Mouse (Mus musculus): ENCODE measurements around the gene Ncoa3. TPM values are rescaled to one million over a fixed set of nuclear protein-coding genes. Genes with fewer than 3 reads are reported as not detected.

Ncoa3 gene
- polyA plus RNA-seq, 1 experiment from 2014 or later: 17.4 TPM

DNA sequence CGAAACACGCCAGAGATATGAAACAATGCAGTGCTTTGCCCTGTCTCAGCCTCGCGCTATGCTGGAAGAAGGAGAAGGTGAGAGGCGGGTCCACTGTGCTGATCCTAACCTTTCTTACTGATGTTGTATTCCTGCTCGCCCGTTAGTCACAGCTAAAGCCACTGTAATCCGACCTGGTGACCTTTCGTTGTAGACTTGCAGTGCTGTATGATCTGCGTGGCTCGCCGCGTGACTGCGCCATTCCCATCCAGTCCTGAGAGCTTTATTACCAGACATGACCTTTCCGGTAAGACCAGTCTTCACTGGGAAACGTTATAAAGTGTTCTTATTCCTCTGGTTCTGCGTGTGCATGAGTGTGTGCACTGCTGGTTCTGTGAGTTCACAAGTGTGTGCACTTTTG lies 59.0 kb downstream of the Ncoa3 start:
- Histone ChIP-seq H3K9me3 (no peaks in the 10 kb centered on the region), H3K36me3 (peaks cover 90% of the 10 kb centered on the region), H3K9ac (no peak overlapping the region), H3K4me1 (no peaks in the 10 kb centered on the region), H3K27me3 (no peaks in the 10 kb centered on the region), H3K4me2 (replicated peaks) (no peak overlapping the region), H3K27ac (no peak overlapping the region), H3K4me3 (no peak overlapping the region)
- 81% methylated on average over 17 of the region's 17 CpGs for WGBS
- no peak for ATAC-seq (ENCODE audit: low FRiP score, low read depth)

DNA sequence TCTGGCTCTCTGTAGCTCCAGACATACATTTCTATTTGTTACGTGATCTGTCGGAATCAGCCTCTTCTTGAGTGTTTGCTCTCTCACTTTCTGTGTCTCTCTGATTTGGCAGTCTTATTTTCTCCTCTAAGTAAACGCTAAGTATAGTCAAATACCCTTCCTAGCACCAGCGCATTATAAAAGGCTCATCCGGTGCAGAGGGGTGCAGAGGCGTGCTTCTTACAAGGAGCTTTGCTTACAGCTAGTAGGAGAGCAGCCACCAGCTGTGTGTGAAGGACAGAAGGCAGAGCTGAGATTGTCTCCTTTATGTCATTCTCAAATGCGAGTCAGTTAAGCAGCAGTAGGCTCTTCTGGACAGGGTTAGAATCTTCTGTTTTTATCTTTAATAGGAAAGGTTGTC lies 59.5 kb downstream of the Ncoa3 start:
- H3K4me2 ChIP-seq (replicated peaks): no peak overlapping the region
- H3K9ac ChIP-seq: no peak overlapping the region
- H3K4me3 ChIP-seq: no peak overlapping the region
- peaks cover 93% of the 10 kb centered on the region for H3K36me3 ChIP-seq
- 90% methylated on average over 7 of the region's 7 CpGs for WGBS
- no peak for ATAC-seq (ENCODE audit: low FRiP score, low read depth)
- no peak overlapping the region for H3K27ac ChIP-seq
- no peaks in the 10 kb centered on the region for H3K4me1 ChIP-seq
- no peaks in the 10 kb centered on the region for H3K27me3 ChIP-seq
- H3K9me3 ChIP-seq: no peaks in the 10 kb centered on the region

DNA sequence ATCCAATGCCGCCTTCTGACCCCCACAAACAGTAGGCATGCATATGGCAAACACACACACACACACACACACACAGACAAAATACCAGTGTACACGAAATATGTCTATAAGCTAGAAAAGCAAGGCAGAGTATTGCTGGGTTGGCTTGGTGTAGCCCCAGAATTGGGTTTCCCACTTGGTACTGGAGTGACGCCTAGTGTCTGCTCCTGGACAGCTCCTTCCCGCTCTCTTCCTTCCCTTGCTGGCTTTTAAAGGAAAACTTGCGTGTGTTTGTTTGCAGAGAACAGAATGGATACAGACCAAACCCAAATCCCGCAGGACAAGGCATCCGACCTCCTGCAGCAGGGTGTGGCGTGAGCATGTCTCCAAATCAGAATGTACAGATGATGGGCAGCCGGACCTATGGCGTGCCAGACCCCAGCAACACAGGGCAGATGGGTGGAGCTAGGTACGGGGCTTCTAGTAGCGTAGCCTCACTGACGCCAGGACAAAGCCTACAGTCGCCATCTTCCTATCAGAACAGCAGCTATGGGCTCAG lies 61.6 kb downstream of the Ncoa3 start:
- 90% methylated on average over 14 of the region's 14 CpGs for WGBS

DNA sequence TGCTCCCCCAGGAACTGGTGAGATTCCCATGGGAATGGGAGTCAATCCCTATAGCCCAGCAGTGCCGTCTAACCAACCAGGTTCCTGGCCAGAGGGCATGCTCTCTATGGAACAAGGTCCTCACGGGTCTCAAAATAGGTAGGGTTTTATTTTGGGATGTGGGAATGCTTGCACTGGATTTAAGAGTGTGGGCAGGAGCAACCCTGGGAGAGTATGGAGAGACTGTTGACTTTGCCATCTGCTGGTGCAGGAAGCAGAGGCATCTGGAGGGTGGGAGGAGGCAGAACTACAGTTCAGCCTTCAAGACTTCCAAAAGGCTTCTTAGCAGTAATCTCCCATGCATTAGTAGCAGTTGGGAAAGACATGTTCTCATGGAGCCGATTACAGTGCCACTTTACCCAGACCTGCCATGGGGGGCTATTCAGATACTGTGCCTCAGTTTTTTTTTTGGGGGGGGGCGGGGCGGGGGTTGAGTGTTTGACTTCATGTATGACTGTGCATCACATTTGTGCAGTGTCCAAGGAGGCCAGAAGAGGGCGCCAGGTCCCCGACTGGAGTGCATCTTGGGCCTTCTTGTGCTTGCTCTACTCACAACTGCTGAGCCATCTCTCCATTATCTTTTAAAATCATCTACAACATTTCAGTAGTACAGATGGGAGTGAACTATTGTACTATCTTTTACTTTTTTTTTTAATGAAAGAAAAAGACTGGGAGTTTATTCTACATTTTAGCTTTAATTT lies 67.4 kb downstream of the Ncoa3 start:
- H3K27me3 ChIP-seq: no peaks in the 10 kb centered on the region
- H3K4me3 ChIP-seq: no peak overlapping the region
- no peak overlapping the region for H3K4me2 ChIP-seq (replicated peaks)
- no peak overlapping the region for H3K27ac ChIP-seq
- peaks cover 82% of the 10 kb centered on the region for H3K36me3 ChIP-seq
- no peak for ATAC-seq (ENCODE audit: low FRiP score, low read depth)
- WGBS: 81% methylated on average over 7 of the region's 7 CpGs
- no peaks in the 10 kb centered on the region for H3K9me3 ChIP-seq
- no peak overlapping the region for H3K9ac ChIP-seq
- H3K4me1 ChIP-seq: no peaks in the 10 kb centered on the region

More for the DNA sequence above, 61.6 kb downstream of the Ncoa3 start:
- Histone ChIP-seq H3K27ac (no peak overlapping the region), H3K9me3 (no peaks in the 10 kb centered on the region), H3K27me3 (no peaks in the 10 kb centered on the region), H3K36me3 (peaks cover 90% of the 10 kb centered on the region), H3K4me2 (replicated peaks) (no peak overlapping the region), H3K4me3 (no peak overlapping the region), H3K9ac (no peak overlapping the region), H3K4me1 (no peaks in the 10 kb centered on the region)
- no peak for ATAC-seq (ENCODE audit: low FRiP score, low read depth)

DNA sequence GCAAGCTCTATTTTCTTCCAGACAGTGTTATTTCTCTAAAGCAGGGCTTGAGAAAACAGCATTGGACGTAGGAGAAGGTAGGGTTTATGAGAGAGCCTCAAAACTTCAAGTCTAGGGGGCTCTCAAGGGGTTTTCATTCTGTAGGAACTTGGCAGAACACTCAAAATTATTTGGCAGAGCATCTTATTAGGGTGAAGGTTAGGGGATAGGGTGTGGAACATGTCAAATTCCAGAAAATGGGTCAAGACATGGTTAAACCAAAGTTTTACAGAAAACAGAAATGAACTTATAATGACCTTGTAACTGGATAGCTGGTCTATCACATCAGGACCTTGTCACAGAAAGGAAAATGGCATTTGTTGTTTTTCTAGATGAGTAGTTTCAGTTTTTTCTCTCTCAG lies 69.6 kb downstream of the Ncoa3 start:
- Histone ChIP-seq H3K4me1 (no peaks in the 10 kb centered on the region), H3K27me3 (no peaks in the 10 kb centered on the region), H3K27ac (no peak overlapping the region), H3K4me3 (no peak overlapping the region), H3K4me2 (replicated peaks) (no peak overlapping the region), H3K36me3 (peaks cover 80% of the 10 kb centered on the region), H3K9me3 (no peaks in the 10 kb centered on the region), H3K9ac (no peak overlapping the region)
- 67% methylated on average over 1 of the region's 1 CpGs for WGBS
- no peak for ATAC-seq (ENCODE audit: low FRiP score, low read depth)

DNA sequence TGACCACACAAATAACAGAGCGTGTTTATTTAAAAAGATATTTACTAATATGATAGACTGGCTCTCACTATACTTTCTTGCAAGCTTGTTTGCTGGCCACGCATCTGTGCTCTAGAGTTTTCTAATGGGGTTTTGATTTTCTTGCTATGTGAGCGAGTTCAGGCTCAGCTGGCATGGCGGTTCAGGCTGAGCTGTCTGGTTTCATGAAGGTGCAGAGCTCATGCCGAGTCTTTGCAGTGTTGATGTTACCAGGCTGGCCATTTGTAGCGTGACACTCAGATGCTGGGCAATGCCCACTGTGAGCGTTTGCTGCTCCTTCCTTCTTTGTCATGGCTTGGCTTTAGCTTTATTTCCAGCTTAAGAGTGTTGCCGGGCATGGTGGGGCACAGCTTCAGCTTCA lies 70.0 kb downstream of the Ncoa3 start:
- ATAC-seq (ENCODE audit: low FRiP score, low read depth): no peak
- Histone ChIP-seq H3K36me3 (peaks cover 82% of the 10 kb centered on the region), H3K4me3 (no peak overlapping the region), H3K9ac (no peak overlapping the region), H3K27me3 (no peaks in the 10 kb centered on the region), H3K9me3 (no peaks in the 10 kb centered on the region), H3K27ac (no peak overlapping the region), H3K4me2 (replicated peaks) (no peak overlapping the region), H3K4me1 (no peaks in the 10 kb centered on the region)
- 89% methylated on average over 8 of the region's 8 CpGs for WGBS

DNA sequence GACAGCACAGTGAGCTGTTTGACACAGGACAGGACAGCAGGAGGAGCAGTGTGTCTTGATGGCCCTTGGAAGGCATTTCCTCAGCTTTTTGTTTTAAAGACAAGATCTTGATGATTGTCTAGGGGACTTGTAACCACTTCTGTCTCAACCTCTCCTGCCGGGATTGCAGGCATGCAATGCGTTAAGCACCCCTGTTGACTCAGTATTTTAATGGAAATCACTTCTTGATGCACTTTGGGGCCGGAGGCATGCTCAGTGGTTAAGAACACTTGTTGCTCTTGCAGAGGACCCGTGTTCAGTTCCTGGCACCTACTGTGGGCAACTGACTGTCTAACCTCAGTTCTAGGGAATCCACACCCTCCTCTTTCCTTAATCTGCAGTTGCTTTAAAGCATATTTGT lies 74.0 kb downstream of the Ncoa3 start:
- Histone ChIP-seq H3K36me3 (peaks cover 85% of the 10 kb centered on the region), H3K4me2 (replicated peaks) (no peak overlapping the region), H3K4me1 (no peaks in the 10 kb centered on the region; the same call in 1 of the 2 replicates), H3K9ac (no peak overlapping the region), H3K27ac (no peak overlapping the region; the same call in 1 of the 2 replicates), H3K4me3 (no peak overlapping the region), H3K27me3 (no peaks in the 10 kb centered on the region), H3K9me3 (no peaks in the 10 kb centered on the region)
- no peak for ATAC-seq (ENCODE audit: low FRiP score, low read depth)
- WGBS: 82% methylated on average over 4 of the region's 4 CpGs

DNA sequence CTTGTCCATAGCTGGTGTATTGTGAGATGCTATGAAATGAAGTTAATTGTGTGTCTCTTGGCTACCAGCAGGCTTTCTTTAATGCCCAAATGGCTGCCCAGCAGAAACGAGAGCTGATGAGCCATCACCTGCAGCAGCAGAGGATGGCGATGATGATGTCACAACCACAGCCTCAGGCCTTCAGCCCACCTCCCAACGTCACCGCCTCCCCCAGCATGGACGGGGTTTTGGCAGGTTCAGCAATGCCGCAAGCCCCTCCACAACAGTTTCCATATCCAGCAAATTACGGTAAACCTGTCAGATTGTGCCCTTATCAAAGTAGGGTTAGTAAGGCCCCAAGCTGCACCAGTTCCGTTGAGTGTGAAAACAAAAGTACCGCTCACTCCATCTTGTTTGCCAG lies 75.8 kb downstream of the Ncoa3 start:
- no peak overlapping the region for H3K9ac ChIP-seq
- no peak for ATAC-seq (ENCODE audit: low FRiP score, low read depth)
- WGBS: 88% methylated on average over 9 of the region's 9 CpGs
- H3K27me3 ChIP-seq: no peaks in the 10 kb centered on the region
- H3K9me3 ChIP-seq: no peaks in the 10 kb centered on the region
- H3K4me3 ChIP-seq: no peak overlapping the region
- H3K4me1 ChIP-seq: no peaks in the 10 kb centered on the region; the same call in 1 of the 2 replicates
- no peak overlapping the region for H3K27ac ChIP-seq
- peaks cover 85% of the 10 kb centered on the region for H3K36me3 ChIP-seq
- H3K4me2 ChIP-seq (replicated peaks): no peak overlapping the region

DNA sequence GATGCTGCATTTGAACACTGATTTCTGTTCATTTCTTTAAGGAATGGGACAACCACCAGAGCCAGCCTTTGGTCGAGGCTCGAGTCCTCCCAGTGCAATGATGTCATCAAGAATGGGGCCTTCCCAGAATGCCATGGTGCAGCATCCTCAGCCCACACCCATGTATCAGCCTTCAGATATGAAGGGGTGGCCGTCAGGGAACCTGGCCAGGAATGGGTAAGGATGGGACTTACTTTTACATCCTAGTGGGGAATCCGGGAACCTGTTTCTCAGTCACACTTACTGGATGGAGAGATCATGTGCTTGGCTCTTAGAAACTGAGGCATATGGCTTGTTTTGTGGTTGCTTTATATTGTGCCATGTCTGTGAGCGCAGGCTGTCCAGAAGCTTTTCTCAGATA lies 76.7 kb downstream of the Ncoa3 start:
- Histone ChIP-seq H3K27me3 (no peaks in the 10 kb centered on the region), H3K36me3 (peaks cover 86% of the 10 kb centered on the region), H3K4me3 (no peak overlapping the region), H3K4me1 (no peaks in the 10 kb centered on the region; the same call in 1 of the 2 replicates), H3K4me2 (replicated peaks) (no peak overlapping the region), H3K9me3 (no peaks in the 10 kb centered on the region), H3K9ac (no peak overlapping the region), H3K27ac (no peak overlapping the region)
- WGBS: 87% methylated on average over 5 of the region's 5 CpGs
- ATAC-seq (ENCODE audit: low FRiP score, low read depth): no peak

DNA sequence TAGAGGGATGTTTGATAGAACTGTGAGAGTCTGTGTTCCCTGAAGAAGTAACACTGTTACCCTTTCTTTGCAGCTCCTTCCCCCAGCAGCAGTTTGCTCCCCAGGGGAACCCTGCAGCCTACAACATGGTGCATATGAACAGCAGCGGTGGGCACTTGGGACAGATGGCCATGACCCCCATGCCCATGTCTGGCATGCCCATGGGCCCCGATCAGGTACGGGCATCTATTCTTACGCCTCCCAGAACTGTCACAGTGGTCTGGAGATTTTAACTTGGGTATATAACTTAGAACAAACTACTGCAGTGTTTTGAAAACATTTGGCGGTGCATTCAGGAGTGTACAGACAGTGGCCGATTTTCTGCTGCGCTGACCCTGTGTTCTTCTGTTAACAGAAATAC lies 77.3 kb downstream of the Ncoa3 start:
- Histone ChIP-seq H3K36me3 (peaks cover 86% of the 10 kb centered on the region), H3K27me3 (no peaks in the 10 kb centered on the region), H3K9ac (no peak overlapping the region), H3K9me3 (no peaks in the 10 kb centered on the region), H3K4me2 (replicated peaks) (no peak overlapping the region), H3K27ac (no peak overlapping the region), H3K4me3 (no peak overlapping the region), H3K4me1 (no peaks in the 10 kb centered on the region; the same call in 1 of the 2 replicates)
- WGBS: 93% methylated on average over 7 of the region's 7 CpGs
- no peak for ATAC-seq (ENCODE audit: low FRiP score, low read depth)

DNA sequence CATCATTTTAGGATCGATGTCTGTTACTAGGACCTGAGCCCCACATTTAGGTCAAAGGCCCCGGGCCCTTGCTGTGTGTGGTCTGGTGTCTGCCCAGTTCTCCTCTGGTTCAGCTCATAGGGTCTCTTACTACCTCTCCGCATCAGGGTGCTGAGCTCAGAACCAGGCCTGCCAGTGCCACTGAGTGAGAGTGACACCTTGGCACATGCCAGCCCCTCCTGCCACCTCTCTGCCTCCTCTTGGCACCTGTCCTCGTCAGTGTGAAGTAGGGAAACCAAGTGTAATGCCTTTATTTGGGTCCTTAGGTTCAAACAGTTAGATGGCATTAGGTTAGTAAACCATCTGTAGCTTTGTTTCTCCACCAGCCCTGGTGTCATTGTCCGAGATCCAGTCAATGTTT lies 79.0 kb downstream of the Ncoa3 start:
- H3K9me3 ChIP-seq: no peaks in the 10 kb centered on the region
- 87% methylated on average over 5 of the region's 5 CpGs for WGBS
- H3K4me3 ChIP-seq: no peak overlapping the region
- ATAC-seq (ENCODE audit: low FRiP score, low read depth): no peak
- no peak overlapping the region for H3K4me2 ChIP-seq (replicated peaks)
- no peak overlapping the region for H3K27ac ChIP-seq
- H3K9ac ChIP-seq: no peak overlapping the region
- H3K27me3 ChIP-seq: no peaks in the 10 kb centered on the region
- H3K4me1 ChIP-seq: no peaks in the 10 kb centered on the region; the same call in 1 of the 2 replicates
- H3K36me3 ChIP-seq: peaks cover 91% of the 10 kb centered on the region

DNA sequence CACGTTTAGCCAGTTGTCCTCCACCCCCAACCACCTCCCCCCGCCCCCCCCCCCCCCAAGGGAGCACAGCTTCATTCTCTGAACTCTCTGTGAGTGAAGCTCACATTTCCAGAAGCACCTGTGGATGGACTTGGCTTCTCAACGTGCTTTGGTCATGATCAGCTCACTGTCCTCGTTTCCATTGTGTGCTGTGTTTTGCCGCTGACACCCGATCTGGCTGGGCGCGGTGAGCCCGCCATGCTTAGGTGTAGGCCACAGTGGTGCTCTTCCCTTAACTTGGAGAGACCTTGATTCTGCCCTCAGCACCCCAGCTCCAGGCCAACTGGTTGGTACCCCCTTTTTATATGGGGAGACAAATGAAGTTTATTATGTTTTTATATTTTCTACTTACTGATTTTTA lies 79.5 kb downstream of the Ncoa3 start:
- 79% methylated on average over 9 of the region's 9 CpGs for WGBS
- Histone ChIP-seq H3K4me1 (no peaks in the 10 kb centered on the region; the same call in 1 of the 2 replicates), H3K4me2 (replicated peaks) (no peak overlapping the region), H3K27ac (no peak overlapping the region), H3K36me3 (peaks cover 91% of the 10 kb centered on the region), H3K4me3 (no peak overlapping the region), H3K9ac (no peak overlapping the region), H3K27me3 (no peaks in the 10 kb centered on the region), H3K9me3 (no peaks in the 10 kb centered on the region)
- ATAC-seq (ENCODE audit: low FRiP score, low read depth): no peak

DNA sequence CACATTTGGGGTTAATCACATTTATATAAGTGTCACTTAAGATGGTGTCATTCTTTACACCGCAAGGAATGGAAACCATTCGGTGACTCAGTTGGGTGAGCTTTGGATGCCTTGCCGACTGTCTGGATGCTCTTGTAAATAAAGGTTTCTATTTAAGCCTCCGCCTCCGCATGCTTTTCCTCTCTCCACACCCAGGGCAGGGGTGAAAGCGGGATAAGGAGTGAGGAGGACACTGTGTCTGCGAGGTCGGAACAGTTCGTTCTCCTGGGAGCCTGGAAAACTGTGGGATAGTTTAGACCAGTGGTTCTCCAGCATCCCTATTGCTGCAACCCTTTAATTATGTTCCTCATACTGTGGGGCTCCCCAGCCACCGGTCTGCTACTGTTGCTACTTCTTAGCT lies 80.6 kb downstream of the Ncoa3 start:
- Histone ChIP-seq H3K9ac (no peak overlapping the region), H3K4me3 (no peak overlapping the region), H3K36me3 (peaks cover 93% of the 10 kb centered on the region), H3K9me3 (no peaks in the 10 kb centered on the region), H3K4me2 (replicated peaks) (no peak overlapping the region), H3K27me3 (no peaks in the 10 kb centered on the region), H3K27ac (no peak overlapping the region), H3K4me1 (no peaks in the 10 kb centered on the region; the same call in 1 of the 2 replicates)
- ATAC-seq (ENCODE audit: low FRiP score, low read depth): no peak
- WGBS: 76% methylated on average over 10 of the region's 10 CpGs

Measured in limb, embryonic 13.5 days (tissue).